Mouse (Mus musculus) urinary bladder, postnatal 25 days (tissue): ENCODE data around the gene Stfa1.
"Not testable (repeated sequence)": the region's sequence is repeated elsewhere in the genome, so short reads cannot be mapped to it uniquely, and the experiment has no call there.

Source experiments
- DNase-seq: peaks from one replicate; pipeline ENCODE4 v3.0.0; 2022; ENCODE audit warnings: low spot score

The Stfa1 gene

GRCm38 (mm10) chr16:36276796-36277195 is at the start of gene Stfa1:
Gene Stfa1 (plus strand): TSS chr16:36276951.
- not testable (repeated sequence) for DNase-seq

GRCm38 (mm10) chr16:36260585-36260984 is 16.2 kb upstream of the Stfa1 start:
- not testable (repeated sequence) for DNase-seq

- no peak for DNase-seq
These were observed 12.4 kb downstream of the Stfa1 start for GRCm38 (mm10) chr16:36289140-36289539.

- DNase-seq, result no peak
These were observed 30.9 kb downstream of the Stfa1 start for GRCm38 (mm10) chr16:36307631-36308030.

GRCm38 (mm10) chr16:36316111-36316510 is 39.4 kb downstream of the Stfa1 start:
- DNase-seq, result not testable (repeated sequence)

- DNase-seq, result no peak
These were observed 42.5 kb downstream of the Stfa1 start for GRCm38 (mm10) chr16:36319286-36319685.

GRCm38 (mm10) chr16:36334232-36334631 is 57.5 kb downstream of the Stfa1 start, which contains the start of gene BC117090:
Gene BC117090 (minus strand): TSS chr16:36334332.
- no peak for DNase-seq
